ENCODE assay signal across 8 mouse cellular contexts in genomic region chrX:72917884-72918681, GRCm38 (mm10). TPM values are rescaled to one million over a fixed set of nuclear protein-coding genes. Genes with fewer than 3 reads are reported as not detected.
DNase-seq lines count a peak whose midpoint lies in the region; ATAC-seq lines count a peak whose summit lies in the region.

Gene Cetn2 (minus strand): TSS chrX:72918411.
Gene Nsdhl (plus strand): TSS chrX:72918557.

- no peaks in the 10 kb centered on the region for H3K36me3 ChIP-seq in hindbrain, embryonic 11.5 days (ENCODE audit: control insufficient read depth, insufficient read depth, low read length)

- peak; percentile 90 for DNase-seq in Muller cell, postnatal 12 days (ENCODE audit: inconsistent ontology term)
- DNase-seq in cerebellum, adult 9-11 months, result peak; percentile 90
- DNase-seq in frontal cortex, adult 2 months (ENCODE audit: extremely low spot score in 1 of 2, low spot score in 1 of 2), result peak; percentile 78 to 89
- DNase-seq in hindbrain, embryonic 11.5 days (ENCODE audit: low spot score), result peak; percentile 83
- DNase-seq in layer of hippocampus, postnatal 10 days (ENCODE audit: low spot score in 2 of 2), result peak; percentile 78 to 84
- DNase-seq in lung, postnatal 10 days, result peak; percentile 93
- peak; percentile 83 for DNase-seq in ovary, postnatal 36 days (ENCODE audit: low spot score)
- peak; percentile 83 for DNase-seq in thymus, postnatal 25 days

- no peaks in the 10 kb centered on the region for H3K9me3 ChIP-seq in hindbrain, embryonic 11.5 days (ENCODE audit: control insufficient read depth, low read length)

- H3K4me2 ChIP-seq in hindbrain, embryonic 11.5 days (replicated peaks; ENCODE audit: low read depth, low read length), result peak within 1 kb of the TSS; percentile 49

- H3K4me1 ChIP-seq in hindbrain, embryonic 11.5 days (replicated peaks; ENCODE audit: control insufficient read depth, insufficient read depth, low read length), result no peaks in the 10 kb centered on the region

- ATAC-seq in hindbrain, embryonic 11.5 days (ENCODE audit: low FRiP score), result peak; percentile 98

- 0 out of 2 replicates have a peak within 1 kb of the TSS, but pooled peaks have one; percentile 42 for H3K27ac ChIP-seq in hindbrain, embryonic 11.5 days (ENCODE audit: low read depth, low read length)

- peak within 1 kb of the TSS; percentile 51 for H3K9ac ChIP-seq in hindbrain, embryonic 11.5 days (ENCODE audit: low read depth, low read length)

- H3K27me3 ChIP-seq in hindbrain, embryonic 11.5 days (ENCODE audit: control insufficient read depth, insufficient read depth, low read length), result no peaks in the 10 kb centered on the region

- 24% methylated on average over 41 of the region's 41 CpGs for WGBS in hindbrain, embryonic 11.5 days

- peak within 1 kb of the TSS; percentile 45 for H3K4me3 ChIP-seq in hindbrain, embryonic 11.5 days (ENCODE audit: low read depth, low read length)

RNA-seq across cellular contexts. Expression of gene Cetn2, which starts in this region (rescaled TPM):
- polyA plus RNA-seq in frontal cortex, adult 2 months (2012; rRNA removed), result 51.8 and 56.0 TPM in 2 replicates
- polyA plus RNA-seq in hindbrain, embryonic 11.5 days (2014; fragmentation: Nextera tagmentation; extraction: Ambion mirVana), result 123 and 127 TPM in 2 replicates
- 10 to 100 TPM; 49.7 to 50.1 TPM for total RNA-seq in layer of hippocampus, postnatal 10 days (2021)

RNA-seq across cellular contexts. Expression of gene Nsdhl, which starts in this region (rescaled TPM):
- 28.8 TPM in 2 replicates for polyA plus RNA-seq in frontal cortex, adult 2 months (2012; rRNA removed)
- 51.6 and 55.0 TPM in 2 replicates for polyA plus RNA-seq in hindbrain, embryonic 11.5 days (2014; fragmentation: Nextera tagmentation; extraction: Ambion mirVana)
- 10 to 100 TPM; 51.7 to 52.8 TPM for total RNA-seq in layer of hippocampus, postnatal 10 days (2021)

Comparison
In these comparisons a context has a peak if more than half of its experiments do, and no peak if none do; other contexts are left out.
1. Peak in every context shown above with its lines: DNase-seq, ATAC-seq, H3K4me3 ChIP-seq and H3K27ac ChIP-seq.